Mouse (Mus musculus) kidney, embryonic 16.5 days (tissue): ENCODE data around the gene Jph3. TPM values are rescaled to one million over a fixed set of nuclear protein-coding genes. Genes with fewer than 3 reads are reported as not detected.

Source experiments
- ATAC-seq: fragments of 200-750 bp; cut with Nextera tagmentation; 2 replicates; pipeline ENCODE4 v1.8.0; 2017; ENCODE audit warnings: moderate TSS enrichment; ENCODE audit not compliant: low FRiP score, low TSS enrichment
- H3K27ac ChIP-seq: fragments of 300-500 bp; sonication (generic); 2 replicates; pipeline ENCODE4 v1.5.1; 2014; ENCODE audit warnings: low read length
- H3K27me3 ChIP-seq: fragments of 300-500 bp; sonication (generic); 2 replicates; pipeline ENCODE4 v1.6.1; 2014; ENCODE audit warnings: low read length, control low read depth, mixed read lengths; ENCODE audit not compliant: insufficient read depth
- H3K36me3 ChIP-seq: fragments of 300-500 bp; sonication (generic); 2 replicates; pipeline ENCODE4 v1.6.1; 2014; ENCODE audit warnings: low read length, control low read depth, mixed read lengths; ENCODE audit not compliant: insufficient read depth
- H3K4me1 ChIP-seq: fragments of 300-500 bp; sonication (generic); 2 replicates; pipeline ENCODE4 v1.6.1; 2014; ENCODE audit warnings: low read length, control low read depth, mixed read lengths; ENCODE audit not compliant: insufficient read depth
- H3K4me2 ChIP-seq: fragments of 300-500 bp; sonication (generic); replicated peaks from 2 replicates; pipeline ENCODE4 v1.6.1; 2014; ENCODE audit warnings: low read depth, low read length
- H3K4me3 ChIP-seq: fragments of 300-500 bp; sonication (generic); 2 replicates; pipeline ENCODE4 v1.5.1; 2014; ENCODE audit warnings: mild to moderate bottlenecking, low read length
- H3K9ac ChIP-seq: fragments of 300-500 bp; sonication (generic); replicated peaks from 2 replicates; pipeline ENCODE4 v1.6.1; 2014; ENCODE audit warnings: low read length
- H3K9me3 ChIP-seq: fragments of 300-500 bp; sonication (generic); 2 replicates; pipeline ENCODE4 v1.6.1; 2016; ENCODE audit warnings: low read length, control low read depth
- WGBS: fragments of 180-500 bp; shearing (Covaris S2); extraction: QIAGEN DNeasy Blood & Tissue Kit; methylation state at CpG from one replicate; pipeline ENCODE4 v1.1.7; 2014; 5-methylcytosine and 5-hydroxymethylcytosine counted together
- polyA plus RNA-seq: library from polyadenylated mRNA; unstranded; fragments of >200 nt; fragmentation: Nextera tagmentation; extraction: Ambion mirVana; gene quantifications from 2 replicates; pipeline ENCODE4 v1.2.1, GENCODE M21; 2015

Jph3 gene
- 0.65 and 1.3 TPM in 2 replicates for polyA plus RNA-seq

GRCm38 (mm10) chr8:121729323-121729722 is at the start of gene Jph3:
Gene Jph3 (plus strand): TSS chr8:121729623.
- H3K4me3 ChIP-seq, result peak within 1 kb of the TSS; percentile 51
- H3K27ac ChIP-seq, result no peak within 1 kb of the TSS
- no peak within 1 kb of the TSS for H3K9ac ChIP-seq
- H3K36me3 ChIP-seq, result no peaks in the 10 kb centered on the region
- WGBS, result 6% methylated on average over 12 of the region's 12 CpGs
- H3K27me3 ChIP-seq, result peaks cover 67% of the 10 kb centered on the region
- peaks cover 12% of the 10 kb centered on the region; the same call in 1 of the 2 replicates for H3K4me1 ChIP-seq
- peak within 1 kb of the TSS; percentile 85 for H3K4me2 ChIP-seq
- no peak for ATAC-seq
- no peaks in the 10 kb centered on the region for H3K9me3 ChIP-seq

- H3K4me1 ChIP-seq, result no peaks in the 10 kb centered on the region; the same call in 1 of the 2 replicates
- H3K27ac ChIP-seq, result no peak overlapping the region
- no peak overlapping the region for H3K4me3 ChIP-seq
- H3K4me2 ChIP-seq, result no peak overlapping the region
- H3K9ac ChIP-seq, result no peak overlapping the region
- no peak for ATAC-seq
- no peaks in the 10 kb centered on the region for H3K9me3 ChIP-seq
- no peaks in the 10 kb centered on the region for H3K27me3 ChIP-seq
- H3K36me3 ChIP-seq, result no peaks in the 10 kb centered on the region
- WGBS, result 90% methylated on average over 4 of the region's 4 CpGs
Measured at GRCm38 (mm10) chr8:121680896-121681295, 48.5 kb upstream of the Jph3 start.

- Histone ChIP-seq H3K27ac (no peak overlapping the region), H3K4me2 (no peak overlapping the region), H3K27me3 (no peaks in the 10 kb centered on the region), H3K9ac (no peak overlapping the region), H3K9me3 (no peaks in the 10 kb centered on the region), H3K36me3 (no peaks in the 10 kb centered on the region), H3K4me1 (no peaks in the 10 kb centered on the region), H3K4me3 (no peak overlapping the region)
- WGBS, result 66% methylated on average over 10 of the region's 10 CpGs
- no peak for ATAC-seq
Measured at GRCm38 (mm10) chr8:121681457-121681856, 48.0 kb upstream of the Jph3 start.

DNA sequence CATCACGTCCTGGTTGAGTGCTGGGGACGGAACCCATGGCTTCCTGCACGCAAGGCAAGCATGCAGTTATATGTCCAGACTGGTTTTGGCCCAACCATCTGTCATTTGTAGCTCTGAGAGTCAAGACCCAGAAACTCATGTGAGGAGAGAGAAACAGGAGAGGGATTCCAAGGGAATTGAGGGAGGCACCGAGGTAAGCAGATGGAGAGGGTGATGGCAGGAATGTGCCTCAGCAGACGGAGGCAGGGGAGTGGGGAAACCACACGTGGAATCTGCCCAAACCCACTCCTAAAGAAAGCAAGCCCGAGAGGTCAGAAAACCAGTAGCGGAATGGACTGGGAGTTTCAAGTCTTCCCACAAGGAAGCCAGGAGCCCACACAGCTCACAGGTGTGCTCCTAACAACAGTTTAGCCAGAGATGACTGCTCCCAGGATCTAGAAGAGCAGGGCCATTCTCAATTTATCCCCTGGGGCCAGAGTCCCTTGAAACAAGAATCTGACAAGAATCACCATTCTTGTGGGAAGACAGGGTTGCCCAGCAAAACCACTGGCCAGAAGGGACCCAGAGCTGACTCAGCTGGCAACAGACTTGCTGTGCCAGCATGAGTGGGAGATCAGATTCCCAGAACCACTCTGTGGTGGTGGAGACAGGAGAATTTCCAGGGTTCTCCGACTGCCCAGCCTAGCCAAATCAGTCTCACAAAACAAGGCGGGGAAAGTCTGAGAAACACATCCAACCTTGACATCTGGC is 46.2 kb upstream of the Jph3 start:
- H3K4me3 ChIP-seq, result no peak overlapping the region
- H3K27ac ChIP-seq, result no peak overlapping the region
- peaks cover 4% of the 10 kb centered on the region; the same call in 1 of the 2 replicates for H3K4me1 ChIP-seq
- 62% methylated on average over 10 of the region's 10 CpGs for WGBS
- ATAC-seq, result no peak
- H3K27me3 ChIP-seq, result no peaks in the 10 kb centered on the region
- no peaks in the 10 kb centered on the region for H3K36me3 ChIP-seq
- no peak overlapping the region for H3K4me2 ChIP-seq
- no peak overlapping the region for H3K9ac ChIP-seq
- no peaks in the 10 kb centered on the region for H3K9me3 ChIP-seq

- Histone ChIP-seq H3K27me3 (no peaks in the 10 kb centered on the region), H3K4me2 (no peak overlapping the region), H3K9ac (no peak overlapping the region), H3K9me3 (no peaks in the 10 kb centered on the region), H3K4me1 (peaks cover 7% of the 10 kb centered on the region; the same call in 1 of the 2 replicates), H3K36me3 (no peaks in the 10 kb centered on the region), H3K27ac (no peak overlapping the region), H3K4me3 (no peak overlapping the region)
- 22% methylated on average over 4 of the region's 4 CpGs for WGBS
- no peak for ATAC-seq
Measured at GRCm38 (mm10) chr8:121685419-121685818, 44.0 kb upstream of the Jph3 start.

DNA sequence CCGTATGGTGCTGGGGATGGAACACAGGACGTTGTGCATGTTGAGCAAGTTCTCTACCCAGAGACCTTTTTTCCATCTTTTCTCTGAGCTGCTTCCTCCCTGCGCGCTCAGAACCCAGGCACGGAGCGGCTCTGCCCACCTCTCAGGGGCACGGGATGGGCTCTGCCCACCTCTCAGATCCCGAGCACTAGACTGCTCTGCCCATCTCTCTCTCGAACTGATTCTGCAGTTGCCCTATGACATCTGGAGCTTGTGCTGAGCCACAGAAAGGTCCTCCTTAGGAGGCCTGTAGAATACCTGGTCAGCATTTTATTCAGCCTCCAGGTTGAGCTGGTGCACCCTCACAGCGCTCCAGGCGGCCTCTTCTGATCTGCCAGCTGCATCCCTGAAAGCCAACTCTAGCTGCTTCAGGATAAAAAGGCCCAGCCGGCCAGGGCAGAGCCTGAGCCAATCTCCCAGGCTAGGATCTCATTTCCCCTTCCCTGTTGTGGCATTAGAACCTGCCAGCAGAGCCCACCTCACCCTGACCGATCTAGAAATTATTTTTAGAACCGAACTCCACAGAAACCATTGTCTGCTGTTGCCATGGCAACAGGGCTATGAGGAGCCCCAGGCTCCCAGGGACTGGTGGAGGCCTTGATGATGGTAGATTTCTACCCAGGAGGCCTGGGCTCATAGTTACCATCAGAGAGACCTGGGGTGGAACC is 41.8 kb upstream of the Jph3 start:
- Histone ChIP-seq H3K27me3 (no peaks in the 10 kb centered on the region), H3K9ac (no peak overlapping the region), H3K4me2 (no peak overlapping the region), H3K9me3 (no peaks in the 10 kb centered on the region), H3K4me1 (peaks cover 7% of the 10 kb centered on the region; the same call in 1 of the 2 replicates), H3K4me3 (no peak overlapping the region), H3K36me3 (no peaks in the 10 kb centered on the region), H3K27ac (no peak overlapping the region)
- ATAC-seq, result no peak
- WGBS, result 56% methylated on average over 14 of the region's 14 CpGs

DNA sequence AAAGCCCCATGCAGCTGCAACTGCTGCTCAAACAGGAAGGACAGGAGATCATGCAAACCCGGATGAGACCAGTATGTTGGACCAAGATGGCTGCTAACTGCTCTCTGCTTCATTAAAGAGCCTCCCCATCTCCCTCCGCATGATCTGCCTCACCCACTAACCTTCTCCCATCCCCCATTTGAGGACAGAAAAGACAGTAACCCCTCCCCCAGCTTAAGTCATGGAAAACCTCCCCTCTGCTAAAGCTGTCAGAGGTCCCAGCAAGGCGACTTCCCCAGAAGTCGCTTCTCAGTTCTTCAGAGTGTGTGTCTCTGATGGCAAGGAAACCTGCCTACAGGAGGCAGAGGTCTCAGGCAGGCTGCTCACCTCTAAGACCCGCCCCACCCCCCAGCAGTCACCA is 40.9 kb upstream of the Jph3 start:
- Histone ChIP-seq H3K4me1 (peaks cover 7% of the 10 kb centered on the region; the same call in 1 of the 2 replicates), H3K4me3 (no peak overlapping the region), H3K9me3 (no peaks in the 10 kb centered on the region), H3K27me3 (no peaks in the 10 kb centered on the region), H3K36me3 (no peaks in the 10 kb centered on the region), H3K27ac (no peak overlapping the region), H3K9ac (no peak overlapping the region), H3K4me2 (no peak overlapping the region)
- ATAC-seq, result no peak
- 34% methylated on average over 5 of the region's 5 CpGs for WGBS

- ATAC-seq, result no peak
- no peak overlapping the region for H3K27ac ChIP-seq
- no peak overlapping the region for H3K9ac ChIP-seq
- H3K4me3 ChIP-seq, result no peak overlapping the region
- H3K4me2 ChIP-seq, result no peak overlapping the region
- H3K27me3 ChIP-seq, result no peaks in the 10 kb centered on the region
- WGBS, result 57% methylated on average over 4 of the region's 4 CpGs
- peaks cover 13% of the 10 kb centered on the region for H3K4me1 ChIP-seq
- no peaks in the 10 kb centered on the region for H3K36me3 ChIP-seq
- H3K9me3 ChIP-seq, result no peaks in the 10 kb centered on the region
Measured at GRCm38 (mm10) chr8:121694453-121694852, 35.0 kb upstream of the Jph3 start.

GRCm38 (mm10) chr8:121695585-121696184 is 33.7 kb upstream of the Jph3 start:
- Histone ChIP-seq H3K4me3 (no peak overlapping the region), H3K27me3 (no peaks in the 10 kb centered on the region), H3K36me3 (no peaks in the 10 kb centered on the region), H3K27ac (no peak overlapping the region), H3K9me3 (no peaks in the 10 kb centered on the region), H3K9ac (no peak overlapping the region), H3K4me2 (no peak overlapping the region), H3K4me1 (peaks cover 13% of the 10 kb centered on the region)
- ATAC-seq, result no peak
- 70% methylated on average over 6 of the region's 6 CpGs for WGBS
